Mouse (Mus musculus) kidney, embryonic 15.5 days (tissue): ENCODE results near the gene Gm28038. TPM values are rescaled to one million over a fixed set of nuclear protein-coding genes. Genes with fewer than 3 reads are reported as not detected.
A peak's percentile ranks its signal among the peaks of the same experiment; 100 is the strongest.

Experiments
- ATAC-seq: fragments of 200-750 bp; cut with Nextera tagmentation; replicated peaks from 2 replicates; pipeline ENCODE4 v1.8.0; 2017; ENCODE audit warnings: moderate TSS enrichment; ENCODE audit not compliant: low FRiP score
- H3K27ac ChIP-seq: fragments of 300-500 bp; sonication (generic); 2 replicates; pipeline ENCODE4 v1.5.1; 2015; ENCODE audit warnings: mild to moderate bottlenecking, inconsistent platforms
- H3K27me3 ChIP-seq: fragments of 300-500 bp; sonication (generic); 2 replicates; pipeline ENCODE4 v1.6.1; 2015; ENCODE audit warnings: inconsistent platforms
- H3K36me3 ChIP-seq: fragments of 300-500 bp; sonication (generic); 2 replicates; pipeline ENCODE4 v1.6.1; 2015; ENCODE audit warnings: inconsistent platforms
- H3K4me1 ChIP-seq: fragments of 300-500 bp; sonication (generic); 2 replicates; pipeline ENCODE4 v1.6.1; 2015; ENCODE audit warnings: inconsistent platforms
- H3K4me2 ChIP-seq: fragments of 300-500 bp; sonication (generic); 2 replicates; pipeline ENCODE4 v1.6.1; 2015; ENCODE audit warnings: moderate library complexity, mild to moderate bottlenecking, inconsistent platforms
- H3K4me3 ChIP-seq: fragments of 300-500 bp; sonication (generic); replicated peaks from 2 replicates; pipeline ENCODE4 v1.5.1; 2015; ENCODE audit warnings: mild to moderate bottlenecking, inconsistent platforms
- H3K9ac ChIP-seq: fragments of 300-500 bp; sonication (generic); 2 replicates; pipeline ENCODE4 v1.6.1; 2015; ENCODE audit warnings: mild to moderate bottlenecking, inconsistent platforms
- H3K9me3 ChIP-seq: fragments of 300-500 bp; sonication (generic); replicated peaks from 2 replicates; pipeline ENCODE4 v1.6.1; 2016; ENCODE audit warnings: inconsistent platforms
- WGBS: fragments of 180-500 bp; shearing (Covaris S2); methylation state at CpG from one replicate; pipeline ENCODE4 v1.1.7; 2015; ENCODE audit warnings: mixed read lengths; 5-methylcytosine and 5-hydroxymethylcytosine counted together
- polyA plus RNA-seq: library from polyadenylated mRNA; unstranded; fragments of >200 nt; fragmentation: Nextera tagmentation; extraction: Ambion mirVana; gene quantifications from 2 replicates; pipeline ENCODE4 v1.2.1, GENCODE M21; 2015

Gene Gm28038
- polyA plus RNA-seq, 1 experiment from 2014 or later, result not detected

DNA sequence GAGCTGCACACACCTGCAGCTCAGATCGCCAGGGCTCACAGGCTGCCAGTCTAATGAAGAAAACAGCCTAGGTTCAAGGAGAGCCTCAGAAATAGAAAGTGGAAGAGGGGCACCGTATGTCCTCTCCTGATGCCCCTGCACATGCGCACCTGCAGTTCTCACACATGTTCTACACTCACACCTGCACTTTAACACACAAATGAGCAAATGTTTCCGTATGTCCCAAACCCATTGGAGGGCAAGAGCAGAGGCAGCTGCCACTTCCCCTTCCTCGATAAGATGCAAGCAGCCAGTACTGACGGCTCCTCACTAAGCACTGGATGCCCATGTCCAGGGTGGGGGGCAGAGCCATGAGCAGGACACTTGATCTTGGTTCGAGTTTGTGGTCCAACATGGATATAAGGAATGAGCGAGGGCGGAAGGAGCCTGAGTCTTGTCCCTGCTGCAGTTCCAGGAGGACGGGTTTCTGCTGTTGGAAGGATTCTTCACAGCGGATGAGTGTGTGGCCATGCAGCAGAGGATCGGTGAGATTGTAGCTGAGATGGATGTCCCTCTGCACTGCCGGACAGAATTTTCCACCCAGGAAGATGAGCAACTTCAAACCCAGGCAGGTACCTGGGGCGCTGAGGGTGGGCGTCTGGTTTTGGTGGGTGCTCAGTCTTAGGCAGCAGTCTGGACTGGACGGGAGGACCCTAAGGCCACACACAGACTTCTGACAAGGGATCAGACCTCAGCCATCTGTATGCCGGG, 11.4 kb upstream of the Gm28038 start:
- H3K9ac ChIP-seq, result no peak overlapping the region
- no peak overlapping the region for H3K4me2 ChIP-seq
- H3K27me3 ChIP-seq, result no peaks in the 10 kb centered on the region
- WGBS, result 87% methylated on average over 17 of the region's 17 CpGs
- peaks cover 3% of the 10 kb centered on the region for H3K36me3 ChIP-seq
- H3K27ac ChIP-seq, result peak overlapping the region; percentile 72
- H3K9me3 ChIP-seq, result no peaks in the 10 kb centered on the region
- no peak overlapping the region for H3K4me3 ChIP-seq
- no peak for ATAC-seq
- peaks cover 46% of the 10 kb centered on the region for H3K4me1 ChIP-seq

DNA sequence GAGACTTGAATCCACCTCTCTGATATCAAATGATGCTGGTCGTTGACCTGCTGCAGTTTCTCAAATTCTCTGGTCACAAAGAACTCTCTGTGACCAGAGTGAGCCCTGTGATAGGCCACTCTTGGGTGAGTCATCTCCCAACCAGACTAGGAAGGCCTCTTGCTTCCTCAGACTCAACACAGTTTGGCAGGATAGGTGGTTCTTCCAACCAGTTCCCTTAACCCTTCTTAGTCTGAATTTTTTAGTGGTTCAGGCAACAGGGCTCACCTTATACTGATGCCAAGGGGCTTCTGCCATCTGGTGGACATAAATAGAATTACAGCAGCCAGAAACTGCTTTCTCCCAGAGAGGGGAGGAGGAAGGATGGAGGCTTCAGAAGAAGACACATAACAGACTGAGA, 10.7 kb upstream of the Gm28038 start:
- Histone ChIP-seq H3K9ac (no peak overlapping the region), H3K36me3 (no peaks in the 10 kb centered on the region), H3K27me3 (no peaks in the 10 kb centered on the region), H3K27ac (peak overlapping the region; percentile 72), H3K9me3 (no peaks in the 10 kb centered on the region), H3K4me2 (no peak overlapping the region), H3K4me3 (no peak overlapping the region), H3K4me1 (peaks cover 39% of the 10 kb centered on the region)
- WGBS, result 27% methylated on average over 1 of the region's 1 CpGs
- peak; percentile 66; the same call in 1 of the 2 replicates for ATAC-seq

- Histone ChIP-seq H3K27ac (no peak overlapping the region), H3K4me3 (no peak overlapping the region), H3K4me1 (peaks cover 13% of the 10 kb centered on the region), H3K36me3 (0 out of 2 replicates have a peak, but pooled peaks cover 15% of the 10 kb centered on the region), H3K9ac (no peak overlapping the region), H3K9me3 (no peaks in the 10 kb centered on the region), H3K27me3 (no peaks in the 10 kb centered on the region), H3K4me2 (no peak overlapping the region)
- no peak for ATAC-seq
- WGBS, result 77% methylated on average over 3 of the region's 3 CpGs
These were observed 808 bp downstream of the Gm28038 start for GRCm38 (mm10) chr2:30281651-30282050.

DNA sequence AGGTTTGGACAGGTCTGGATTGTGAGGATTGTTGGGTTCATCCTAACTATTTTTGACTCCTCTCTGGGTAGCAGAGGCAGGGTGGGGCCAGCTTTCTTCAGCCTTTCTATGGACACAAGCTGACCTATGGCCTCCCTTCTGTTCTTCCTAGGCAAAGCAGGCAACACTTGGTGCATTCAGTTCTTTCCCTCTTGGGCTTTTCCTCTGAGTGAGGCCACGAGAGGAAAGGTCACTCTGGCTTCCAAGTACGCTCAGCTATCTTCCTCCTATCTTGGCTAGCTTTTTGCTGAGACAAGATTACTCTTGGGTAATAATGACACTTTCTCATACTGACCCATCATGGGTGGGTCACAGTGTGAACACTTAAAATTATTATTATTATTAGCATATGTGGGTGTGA, 2.4 kb downstream of the Gm28038 start:
- Histone ChIP-seq H3K36me3 (0 out of 2 replicates have a peak, but pooled peaks cover 12% of the 10 kb centered on the region), H3K9me3 (no peaks in the 10 kb centered on the region), H3K4me2 (no peak overlapping the region), H3K27me3 (no peaks in the 10 kb centered on the region), H3K4me1 (peaks cover 24% of the 10 kb centered on the region), H3K4me3 (no peak overlapping the region), H3K9ac (no peak overlapping the region), H3K27ac (no peak overlapping the region)
- WGBS, result 93% methylated on average over 2 of the region's 2 CpGs
- no peak for ATAC-seq

- peak overlapping the region; percentile 90 for H3K4me3 ChIP-seq
- H3K9me3 ChIP-seq, result no peaks in the 10 kb centered on the region
- peaks cover 24% of the 10 kb centered on the region for H3K4me1 ChIP-seq
- H3K4me2 ChIP-seq, result peak overlapping the region; percentile 94
- WGBS, result 90% methylated on average over 5 of the region's 5 CpGs
- no peaks in the 10 kb centered on the region for H3K27me3 ChIP-seq
- peak overlapping the region; percentile 95 for H3K9ac ChIP-seq
- no peak for ATAC-seq
- no peak overlapping the region for H3K27ac ChIP-seq
- 0 out of 2 replicates have a peak, but pooled peaks cover 12% of the 10 kb centered on the region for H3K36me3 ChIP-seq
These were observed 4.2 kb downstream of the Gm28038 start for GRCm38 (mm10) chr2:30285004-30285403.

DNA sequence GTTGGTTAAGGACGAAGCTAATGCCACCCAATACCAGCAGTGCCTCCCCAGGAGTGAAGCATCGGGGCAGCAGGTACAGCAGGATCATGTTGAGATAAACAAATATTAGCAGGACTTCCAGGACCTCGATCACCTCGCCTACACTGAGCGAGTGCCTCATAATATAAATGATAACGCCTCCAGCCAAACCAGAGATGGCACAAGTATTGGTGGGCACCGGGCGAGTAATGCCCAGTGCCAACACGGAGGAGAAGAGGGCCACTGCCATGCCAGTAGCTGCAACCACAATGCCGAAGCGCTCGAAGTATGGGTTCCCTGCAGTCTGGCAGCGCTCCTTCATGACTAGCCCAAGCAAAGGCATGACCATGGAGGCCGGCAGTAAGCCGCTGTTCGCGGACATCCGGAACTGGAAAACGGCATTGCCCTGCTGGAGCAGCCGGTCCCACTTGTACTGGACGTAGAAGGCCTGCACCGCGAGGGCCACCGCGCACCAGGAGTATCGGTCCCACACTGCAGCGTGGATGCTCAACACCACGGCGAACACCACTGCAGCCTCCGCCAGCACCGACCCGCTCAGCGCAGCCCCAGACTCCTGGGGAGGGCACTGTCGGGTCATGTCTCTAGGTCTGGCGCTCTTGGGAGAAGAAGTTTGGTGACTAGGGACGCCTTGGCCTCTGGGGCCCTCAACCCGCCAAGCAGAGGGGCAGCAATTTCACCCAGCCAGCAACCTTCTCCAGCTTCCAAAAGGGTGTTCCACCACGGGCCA, 4.8 kb downstream of the Gm28038 start:
- 14% methylated on average over 38 of the region's 38 CpGs for WGBS

GRCm38 (mm10) chr2:30286192-30287026, 5.6 kb downstream of the Gm28038 start, which contains the start of the genes Dolk and Nup188:
TSS of gene Dolk (minus strand) at chr2:30286334.
TSS of gene Nup188 (plus strand) at chr2:30286397.
- Histone ChIP-seq H3K36me3 (peaks cover 19% of the 10 kb centered on the region; the same call in 1 of the 2 replicates), H3K9ac (peak within 1 kb of the TSS; percentile 95), H3K4me1 (peaks cover 24% of the 10 kb centered on the region), H3K4me3 (peak within 1 kb of the TSS; percentile 90), H3K9me3 (no peaks in the 10 kb centered on the region), H3K27ac (peak within 1 kb of the TSS; percentile 75), H3K4me2 (peak within 1 kb of the TSS; percentile 94), H3K27me3 (no peaks in the 10 kb centered on the region)
- peak; percentile 93 for ATAC-seq
- WGBS, result under 1% methylated on average over 68 of the region's 68 CpGs

More for the DNA sequence above, 4.8 kb downstream of the Gm28038 start:
- peak overlapping the region; percentile 90 for H3K4me3 ChIP-seq
- no peaks in the 10 kb centered on the region for H3K27me3 ChIP-seq
- H3K27ac ChIP-seq, result peak overlapping the region; percentile 75
- H3K36me3 ChIP-seq, result peaks cover 16% of the 10 kb centered on the region; the same call in 1 of the 2 replicates
- peak overlapping the region; percentile 94 for H3K4me2 ChIP-seq
- peak; percentile 66 for ATAC-seq
- no peaks in the 10 kb centered on the region for H3K9me3 ChIP-seq
- peaks cover 24% of the 10 kb centered on the region for H3K4me1 ChIP-seq
- peak overlapping the region; percentile 95 for H3K9ac ChIP-seq

GRCm38 (mm10) chr2:30287027-30287373, 6.2 kb downstream of the Gm28038 start:
- Histone ChIP-seq H3K4me2 (peak overlapping the region; percentile 94), H3K36me3 (peaks cover 22% of the 10 kb centered on the region; the same call in 1 of the 2 replicates), H3K9me3 (no peaks in the 10 kb centered on the region), H3K9ac (peak overlapping the region; percentile 95), H3K27ac (peak overlapping the region; percentile 75), H3K4me1 (peaks cover 24% of the 10 kb centered on the region), H3K27me3 (no peaks in the 10 kb centered on the region), H3K4me3 (peak overlapping the region; percentile 90)
- ATAC-seq, result no peak
- WGBS, result under 1% methylated on average over 10 of the region's 10 CpGs

DNA sequence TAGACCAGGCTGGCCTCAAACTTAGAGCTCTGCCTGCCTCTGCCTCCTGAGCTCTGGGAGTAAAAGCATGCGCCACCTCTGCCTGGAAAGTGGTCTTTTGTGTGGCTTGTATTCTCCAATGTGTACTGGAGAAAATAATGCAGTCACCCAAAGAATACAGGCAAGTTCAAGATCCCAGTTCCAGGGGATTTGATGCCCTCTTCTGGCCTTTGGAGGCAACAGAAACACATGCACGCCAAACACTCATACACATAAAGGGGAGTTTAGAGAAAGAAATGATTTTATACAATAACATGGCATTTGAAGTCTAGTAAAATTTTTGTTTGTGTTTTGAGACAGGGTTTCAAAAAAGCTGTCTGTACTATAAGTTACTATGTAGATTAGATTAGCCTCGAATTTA, 18.7 kb downstream of the Gm28038 start:
- Histone ChIP-seq H3K4me1 (no peaks in the 10 kb centered on the region), H3K4me3 (no peak overlapping the region), H3K27ac (no peak overlapping the region), H3K36me3 (peaks cover 75% of the 10 kb centered on the region), H3K9ac (no peak overlapping the region), H3K27me3 (no peaks in the 10 kb centered on the region), H3K4me2 (no peak overlapping the region), H3K9me3 (no peaks in the 10 kb centered on the region)
- no peak for ATAC-seq
- 85% methylated on average over 3 of the region's 3 CpGs for WGBS

GRCm38 (mm10) chr2:30299966-30300365, 19.1 kb downstream of the Gm28038 start:
- H3K9me3 ChIP-seq, result no peaks in the 10 kb centered on the region
- no peak overlapping the region for H3K27ac ChIP-seq
- H3K9ac ChIP-seq, result no peak overlapping the region
- H3K4me2 ChIP-seq, result no peak overlapping the region
- ATAC-seq, result no peak
- no peak overlapping the region for H3K4me3 ChIP-seq
- no peaks in the 10 kb centered on the region for H3K4me1 ChIP-seq
- 91% methylated on average over 5 of the region's 5 CpGs for WGBS
- H3K36me3 ChIP-seq, result peaks cover 80% of the 10 kb centered on the region
- H3K27me3 ChIP-seq, result no peaks in the 10 kb centered on the region

GRCm38 (mm10) chr2:30306087-30306486, 25.2 kb downstream of the Gm28038 start:
- Histone ChIP-seq H3K27me3 (no peaks in the 10 kb centered on the region), H3K9me3 (no peaks in the 10 kb centered on the region), H3K27ac (no peak overlapping the region), H3K4me1 (no peaks in the 10 kb centered on the region), H3K4me3 (no peak overlapping the region), H3K36me3 (peaks cover 99% of the 10 kb centered on the region), H3K9ac (no peak overlapping the region), H3K4me2 (no peak overlapping the region)
- ATAC-seq, result no peak
- WGBS, result 96% methylated on average over 7 of the region's 7 CpGs
